Mouse (Mus musculus): ENCODE measurements around the gene Syt6.
"Not testable (repeated sequence)": the region's sequence is repeated elsewhere in the genome, so short reads cannot be mapped to it uniquely, and the experiment has no call there.

The Syt6 gene

DNA sequence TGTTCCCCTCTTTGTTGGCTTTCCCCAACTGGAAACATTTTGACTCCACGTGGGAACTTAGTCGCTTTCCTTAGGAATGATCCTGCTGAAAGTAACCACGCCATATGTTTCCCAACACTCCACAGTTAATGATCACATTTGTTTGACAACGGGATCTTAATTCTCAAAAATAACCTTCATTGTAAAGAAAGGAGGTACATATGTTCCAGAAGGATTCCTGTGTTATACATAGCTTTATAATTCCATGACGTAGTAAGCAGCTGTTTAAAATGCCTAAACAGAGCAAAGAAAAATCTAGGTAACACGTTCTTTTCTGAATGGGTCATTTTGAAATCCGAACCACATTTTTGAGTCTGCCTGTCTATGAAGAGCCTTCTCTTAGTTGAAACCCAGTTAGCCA, 58.1 kb downstream of the Syt6 start:
- in situ Hi-C loops (cut with MboI; ENCODE audit: low pct_unique_long_range_greater_than_20kb in 1 of 2, low sequenced_read_pairs in 2 of 2, unreplicated experiment in 1 of 2) = no loop called here

GRCm38 (mm10) chr3:103633831-103634230, 58.8 kb downstream of the Syt6 start:
- in situ Hi-C loops (cut with MboI; ENCODE audit: low pct_unique_long_range_greater_than_20kb in 1 of 2, low sequenced_read_pairs in 2 of 2, unreplicated experiment in 1 of 2) = no loop called here

DNA sequence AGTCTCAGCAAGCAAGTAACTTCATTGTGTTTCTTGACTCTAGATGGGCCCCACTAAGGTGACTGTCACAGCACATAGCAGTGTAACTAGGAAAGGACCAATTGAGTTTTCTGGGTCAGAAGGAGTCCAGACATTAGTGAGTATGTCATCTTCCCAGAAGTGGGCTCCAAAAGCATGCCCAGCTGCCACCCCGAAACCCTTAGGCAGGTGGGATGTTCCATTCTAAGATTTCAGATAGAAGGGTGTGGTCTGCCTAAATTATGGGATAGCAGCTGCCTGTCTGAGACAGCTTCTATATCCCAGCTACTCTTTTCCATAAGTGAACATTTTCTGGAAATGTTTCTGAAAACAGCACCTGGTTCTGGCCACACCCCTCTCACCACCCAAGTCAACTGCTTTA, 59.2 kb downstream of the Syt6 start:
- in situ Hi-C loops (cut with MboI; ENCODE audit: low pct_unique_long_range_greater_than_20kb in 1 of 2, low sequenced_read_pairs in 2 of 2, unreplicated experiment in 1 of 2) = no loop called here

GRCm38 (mm10) chr3:103637641-103638040, 62.6 kb downstream of the Syt6 start:
- in situ Hi-C loops (cut with MboI; ENCODE audit: low pct_unique_long_range_greater_than_20kb in 1 of 2, low sequenced_read_pairs in 2 of 2, unreplicated experiment in 1 of 2) = no loop called here

DNA sequence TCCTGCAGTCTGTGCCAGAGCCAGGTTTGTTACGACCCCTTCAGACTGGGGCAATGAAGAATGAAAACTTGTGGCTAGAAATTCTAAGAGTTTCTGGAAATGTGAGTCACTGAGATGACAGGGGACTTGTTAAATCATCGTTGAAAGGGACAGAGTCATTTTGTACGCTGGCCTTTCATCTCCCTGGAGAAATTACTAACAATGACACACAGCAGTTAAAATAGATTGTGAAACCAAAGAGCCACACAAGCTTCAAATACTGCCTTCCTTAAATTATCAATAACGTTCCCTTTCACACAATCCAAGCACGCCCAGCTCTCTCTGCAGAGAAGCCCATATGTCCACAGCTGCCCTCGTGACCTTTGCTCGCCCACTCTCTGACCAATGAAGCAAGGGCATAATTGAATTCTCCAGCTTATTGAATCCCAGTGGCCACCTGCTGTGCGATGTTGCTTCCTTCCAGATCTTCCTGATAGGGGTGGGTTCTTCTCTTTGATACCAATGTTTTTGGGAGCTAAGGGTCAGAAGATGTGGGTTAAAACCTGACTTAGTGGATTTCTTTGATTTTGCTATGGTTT, 65.3 kb downstream of the Syt6 start:
- in situ Hi-C loops (cut with MboI; ENCODE audit: low pct_unique_long_range_greater_than_20kb in 1 of 2, low sequenced_read_pairs in 2 of 2, unreplicated experiment in 1 of 2) = no loop called here

- in situ Hi-C loops (cut with MboI; ENCODE audit: low pct_unique_long_range_greater_than_20kb in 1 of 2, low sequenced_read_pairs in 2 of 2, unreplicated experiment in 1 of 2) = no loop called here
Observed at GRCm38 (mm10) chr3:103641301-103641700, 66.3 kb downstream of the Syt6 start.

DNA sequence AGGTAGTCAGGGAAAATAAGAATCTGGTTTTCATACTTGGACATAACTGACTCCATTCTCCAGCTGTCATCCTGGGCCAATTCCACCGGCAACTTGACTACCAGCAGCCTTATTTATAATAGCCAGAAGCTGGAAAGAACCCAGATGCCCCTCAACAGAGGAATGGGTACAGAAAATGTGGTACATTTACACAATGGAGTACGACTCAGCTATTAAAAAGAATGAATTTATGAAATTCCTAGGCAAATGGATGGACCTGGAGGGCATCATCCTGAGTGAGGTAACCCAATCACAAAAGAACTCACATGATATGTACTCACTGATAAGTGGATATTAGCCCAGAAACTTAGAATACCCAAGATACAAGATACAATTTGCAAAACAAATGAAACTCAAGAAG, 70.9 kb downstream of the Syt6 start, which contains the start of gene Atg4a-ps:
Atg4a-ps (minus strand) TSS at position 101 of the 400 bp plus-strand sequence.
- in situ Hi-C loops (cut with MboI; ENCODE audit: low pct_unique_long_range_greater_than_20kb in 1 of 2, low sequenced_read_pairs in 2 of 2, unreplicated experiment in 1 of 2) = not testable (repeated sequence)

DNA sequence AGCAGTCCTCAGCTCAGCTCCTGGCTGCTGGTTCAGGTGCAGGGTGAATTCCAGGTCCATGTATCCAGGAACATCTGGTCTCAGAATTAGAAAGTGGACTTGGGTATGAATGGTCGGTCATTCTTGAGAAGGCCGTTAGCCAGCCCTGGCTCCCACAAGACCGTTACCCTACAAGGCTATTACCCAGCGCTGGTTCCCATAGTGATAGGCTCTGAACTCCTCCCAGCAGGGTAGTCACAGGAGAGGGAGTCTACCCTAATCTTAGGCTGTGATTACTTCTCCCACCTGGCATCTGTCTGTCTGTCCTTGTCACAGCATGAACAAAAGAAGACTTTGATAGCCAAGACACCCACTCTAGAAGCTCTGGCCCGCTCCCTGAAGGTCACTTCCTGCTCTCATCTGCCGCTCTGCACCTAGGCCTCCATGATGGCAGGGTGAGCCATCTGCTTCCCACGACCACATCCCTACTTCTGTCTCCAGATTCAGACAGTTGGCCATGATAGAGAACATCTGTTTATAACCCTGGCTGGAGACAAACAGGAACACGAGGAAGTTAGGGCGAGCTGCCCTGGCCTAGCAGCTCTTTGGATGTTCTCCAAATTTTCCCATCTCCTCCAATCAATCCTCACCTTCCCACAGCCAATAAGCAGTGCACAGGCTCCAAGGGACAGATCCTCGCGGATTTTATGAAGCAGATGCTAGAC, 72.3 kb downstream of the Syt6 start:
- in situ Hi-C loops (cut with MboI; ENCODE audit: low pct_unique_long_range_greater_than_20kb in 1 of 2, low sequenced_read_pairs in 2 of 2, unreplicated experiment in 1 of 2) = no loop called here

DNA sequence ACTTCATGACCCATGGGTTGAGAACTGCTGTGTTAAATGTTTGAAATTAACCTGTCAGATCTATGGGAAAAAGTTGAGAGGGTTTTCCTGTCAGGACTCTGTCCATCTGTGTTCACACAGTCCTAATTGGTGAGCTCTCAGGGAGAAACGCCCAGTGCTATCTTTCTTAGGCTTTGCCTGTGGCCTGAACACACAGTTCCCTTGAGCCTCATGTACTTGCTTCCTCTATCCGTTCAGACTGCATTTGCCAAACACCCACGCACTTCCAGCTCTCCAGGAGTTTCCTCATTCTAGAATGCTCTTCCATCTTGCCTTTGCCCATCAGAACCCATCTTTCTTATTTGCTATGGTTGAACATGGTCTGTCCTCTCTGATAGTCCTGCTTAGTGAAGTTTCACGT, 73.5 kb downstream of the Syt6 start:
- in situ Hi-C loops (cut with MboI; ENCODE audit: low pct_unique_long_range_greater_than_20kb in 1 of 2, low sequenced_read_pairs in 2 of 2, unreplicated experiment in 1 of 2) = no loop called here

- in situ Hi-C loops (cut with MboI; ENCODE audit: low pct_unique_long_range_greater_than_20kb in 1 of 2, low sequenced_read_pairs in 2 of 2, unreplicated experiment in 1 of 2) = no loop called here
Observed at GRCm38 (mm10) chr3:103649716-103650115, 74.7 kb downstream of the Syt6 start.

DNA sequence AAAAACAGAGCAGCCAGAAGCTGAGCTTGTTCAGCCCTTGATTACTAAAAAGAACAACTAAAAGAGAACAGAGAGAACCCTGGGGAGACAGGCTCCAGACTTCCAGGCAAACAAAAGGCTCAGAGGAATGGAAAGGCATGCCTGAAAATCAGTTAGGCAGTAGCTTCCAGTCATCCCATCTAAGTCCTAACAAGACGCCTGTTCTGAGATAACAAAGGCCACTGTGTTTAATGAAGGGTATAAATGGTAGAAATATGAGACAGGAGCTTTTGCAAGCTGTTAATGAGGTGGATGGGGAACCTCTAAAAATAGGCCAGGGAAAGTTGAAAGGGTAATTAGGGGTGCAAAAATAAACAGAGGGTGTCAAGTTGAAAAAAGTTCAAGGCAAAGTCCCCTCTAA, 75.4 kb downstream of the Syt6 start:
- in situ Hi-C loops (cut with MboI; ENCODE audit: low pct_unique_long_range_greater_than_20kb in 1 of 2, low sequenced_read_pairs in 2 of 2, unreplicated experiment in 1 of 2) = no loop called here

- in situ Hi-C loops (cut with MboI; ENCODE audit: low pct_unique_long_range_greater_than_20kb in 1 of 2, low sequenced_read_pairs in 2 of 2, unreplicated experiment in 1 of 2) = no loop called here
Observed at GRCm38 (mm10) chr3:103660012-103660411, 85.0 kb downstream of the Syt6 start.

DNA sequence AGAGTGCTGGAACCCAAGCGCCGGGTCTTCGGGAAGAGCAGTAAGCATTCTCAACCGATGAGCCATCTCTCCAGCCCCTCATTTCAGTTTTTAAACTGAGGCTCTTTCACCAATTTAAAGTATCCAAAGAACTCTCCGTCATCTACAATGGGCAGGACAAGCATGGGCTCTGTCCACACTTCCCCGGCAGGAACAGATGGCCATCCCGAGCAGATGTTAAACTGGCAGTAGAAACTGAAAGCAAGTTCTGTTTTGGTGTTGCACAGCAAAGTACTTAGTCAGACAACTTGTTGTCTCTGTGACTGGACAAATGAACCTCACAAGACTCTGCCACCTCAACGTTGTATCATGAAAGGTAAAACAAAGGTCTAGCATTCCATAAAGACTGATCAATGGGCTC, 86.7 kb downstream of the Syt6 start:
- in situ Hi-C loops (cut with MboI; ENCODE audit: low pct_unique_long_range_greater_than_20kb in 1 of 2, low sequenced_read_pairs in 2 of 2, unreplicated experiment in 1 of 2) = no loop called here

DNA sequence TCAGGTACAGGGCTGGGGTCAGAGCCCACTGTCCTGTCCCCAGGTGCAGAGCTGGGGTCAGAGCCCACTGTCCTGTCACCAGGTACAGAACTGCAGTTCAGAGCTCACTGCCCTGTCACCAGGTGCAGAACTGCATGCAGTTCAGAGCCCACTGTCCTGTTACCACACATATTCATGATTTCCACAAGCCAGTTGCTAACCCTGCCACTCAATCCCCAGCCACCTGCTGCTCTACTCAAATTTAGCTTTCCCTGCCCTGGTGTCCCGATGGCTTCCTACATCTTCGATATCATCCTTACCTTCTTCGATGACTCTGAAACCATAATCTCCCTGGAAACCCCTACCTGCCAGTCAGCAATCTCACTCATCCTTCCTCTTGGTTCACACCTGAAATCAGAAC, 88.4 kb downstream of the Syt6 start:
- in situ Hi-C loops (cut with MboI; ENCODE audit: low pct_unique_long_range_greater_than_20kb in 1 of 2, low sequenced_read_pairs in 2 of 2, unreplicated experiment in 1 of 2) = no loop called here

- in situ Hi-C loops (cut with MboI; ENCODE audit: low pct_unique_long_range_greater_than_20kb in 1 of 2, low sequenced_read_pairs in 2 of 2, unreplicated experiment in 1 of 2) = no loop called here
Observed at GRCm38 (mm10) chr3:103672113-103672512, 97.1 kb downstream of the Syt6 start.

GRCm38 (mm10) chr3:103672716-103673115, 97.7 kb downstream of the Syt6 start:
- in situ Hi-C loops (cut with MboI; ENCODE audit: low pct_unique_long_range_greater_than_20kb in 1 of 2, low sequenced_read_pairs in 2 of 2, unreplicated experiment in 1 of 2) = no loop called here

DNA sequence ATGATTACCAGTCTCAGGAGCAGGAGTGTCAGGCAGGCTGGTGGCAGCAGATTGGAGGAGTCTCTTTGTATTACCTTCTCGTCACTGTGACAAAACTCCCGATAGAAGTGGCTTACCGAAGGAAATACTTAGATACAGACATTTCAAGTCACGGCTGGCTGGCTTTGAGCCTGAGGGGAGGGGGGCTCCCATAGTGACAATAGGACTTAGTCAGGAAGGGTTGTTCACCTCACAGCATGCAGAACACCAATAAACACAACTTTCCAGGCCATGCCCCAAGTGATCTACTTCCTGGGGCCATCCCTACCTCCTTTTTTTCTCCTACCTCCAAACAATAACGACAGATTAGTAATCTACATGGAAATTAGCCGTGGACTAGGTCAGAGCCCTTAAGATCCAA, 103.8 kb downstream of the Syt6 start:
- in situ Hi-C loops (cut with MboI; ENCODE audit: low pct_unique_long_range_greater_than_20kb in 1 of 2, low sequenced_read_pairs in 2 of 2, unreplicated experiment in 1 of 2) = no loop called here

GRCm38 (mm10) chr3:103682473-103682872, 107.4 kb downstream of the Syt6 start:
- in situ Hi-C loops (cut with MboI; ENCODE audit: low pct_unique_long_range_greater_than_20kb in 1 of 2, low sequenced_read_pairs in 2 of 2, unreplicated experiment in 1 of 2) = no loop called here

- in situ Hi-C loops (cut with MboI; ENCODE audit: low pct_unique_long_range_greater_than_20kb in 1 of 2, low sequenced_read_pairs in 2 of 2, unreplicated experiment in 1 of 2) = no loop called here
Observed at GRCm38 (mm10) chr3:103683234-103683965, 108.4 kb downstream of the Syt6 start.

DNA sequence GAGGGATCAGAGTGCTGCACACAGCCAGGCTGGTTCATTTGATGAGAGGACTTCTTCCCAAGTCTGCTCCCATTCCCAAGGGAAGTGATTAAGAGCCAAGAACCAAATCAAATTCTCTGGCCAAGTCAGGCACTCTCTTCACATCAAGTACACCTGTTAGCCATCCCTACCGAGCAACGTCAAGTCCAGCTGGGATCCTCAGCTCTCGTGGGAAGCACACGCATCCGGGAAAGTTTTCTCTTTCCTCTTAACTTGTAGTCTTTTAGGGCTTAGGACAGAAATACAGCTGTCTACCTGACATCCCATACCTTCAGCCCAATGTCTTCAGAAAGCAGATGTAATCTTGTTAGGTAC, 108.9 kb downstream of the Syt6 start:
- in situ Hi-C loops (cut with MboI; ENCODE audit: low pct_unique_long_range_greater_than_20kb in 1 of 2, low sequenced_read_pairs in 2 of 2, unreplicated experiment in 1 of 2) = no loop called here

Data from mouse embryonic stem cell (cell line).